Mouse (Mus musculus) brain, embryonic 18.5 days (tissue): ENCODE measurements around the gene Syce3.
"Not testable (repeated sequence)": the region's sequence is repeated elsewhere in the genome, so short reads cannot be mapped to it uniquely, and the experiment has no call there.

Experiments
- DNase-seq: peaks from one replicate; pipeline ENCODE4 v3.0.0-alpha.2; 2012; ENCODE audit warnings: low read depth, low spot score

The Syce3 gene

GRCm38 (mm10) chr15:89410118-89410517 is at the start of gene Syce3:
Gene Syce3 (minus strand): TSS chr15:89410503.
- DNase-seq: no peak

GRCm38 (mm10) chr15:89459821-89460220 is 49.5 kb upstream of the Syce3 start:
- DNase-seq: no peak

GRCm38 (mm10) chr15:89458942-89459341 is 48.6 kb upstream of the Syce3 start:
- no peak for DNase-seq

GRCm38 (mm10) chr15:89455642-89456041 is 45.3 kb upstream of the Syce3 start:
- no peak for DNase-seq

GRCm38 (mm10) chr15:89454857-89455256 is 44.6 kb upstream of the Syce3 start:
- DNase-seq: no peak

- no peak for DNase-seq
These were observed 43.7 kb upstream of the Syce3 start, which contains the start of gene Mapk8ip2 for GRCm38 (mm10) chr15:89453865-89454478. Gene Mapk8ip2 (plus strand): TSS chr15:89453913.

GRCm38 (mm10) chr15:89452906-89453864 is 42.9 kb upstream of the Syce3 start:
- no peak for DNase-seq

- no peak for DNase-seq
These were observed 32.3 kb upstream of the Syce3 start for GRCm38 (mm10) chr15:89442486-89443070.

GRCm38 (mm10) chr15:89435878-89436277 is 25.6 kb upstream of the Syce3 start:
- no peak for DNase-seq

GRCm38 (mm10) chr15:89434136-89434535 is 23.8 kb upstream of the Syce3 start:
- DNase-seq: no peak

- DNase-seq: no peak
These were observed 22.6 kb upstream of the Syce3 start for GRCm38 (mm10) chr15:89432946-89433345.

GRCm38 (mm10) chr15:89431806-89432205 is 21.5 kb upstream of the Syce3 start:
- DNase-seq: no peak

GRCm38 (mm10) chr15:89431271-89431670 is 21.0 kb upstream of the Syce3 start:
- no peak for DNase-seq

- DNase-seq: not testable (repeated sequence)
These were observed 20.5 kb upstream of the Syce3 start for GRCm38 (mm10) chr15:89430771-89431170.

GRCm38 (mm10) chr15:89430341-89430740 is 20.0 kb upstream of the Syce3 start:
- no peak for DNase-seq

- DNase-seq: peak; percentile 90
These were observed 19.3 kb upstream of the Syce3 start, which contains the start of the genes C730034F03Rik, Gm44502 and Chkb for GRCm38 (mm10) chr15:89429352-89430221. Gene C730034F03Rik (plus strand): TSS chr15:89429589. Gene Gm44502 (minus strand): TSS chr15:89429696. Gene Chkb (minus strand): TSS chr15:89429908.

- no peak for DNase-seq
These were observed 18.6 kb upstream of the Syce3 start for GRCm38 (mm10) chr15:89428821-89429351.

GRCm38 (mm10) chr15:89428136-89428790 is 18.0 kb upstream of the Syce3 start:
- DNase-seq: no peak

- no peak for DNase-seq
These were observed 16.4 kb upstream of the Syce3 start for GRCm38 (mm10) chr15:89426716-89427115.

GRCm38 (mm10) chr15:89425711-89426121 is 15.4 kb upstream of the Syce3 start, which contains the start of gene Cpt1b:
Gene Cpt1b (minus strand): TSS chr15:89425863.
- no peak for DNase-seq
